Mouse (Mus musculus) olfactory bulb, adult 2 months (tissue): ENCODE measurements around the gene Vdr.

Experiments
- CTCF ChIP-seq: fragments of 200-500 bp; IDR thresholded peaks from 2 replicates; pipeline ENCODE4 v1.5.1; 2012; ENCODE audit warnings: low read depth, mild to moderate bottlenecking, low read length, moderate library complexity; ENCODE audit not compliant: insufficient read depth
- POLR2A ChIP-seq: fragments of 200-500 bp; IDR thresholded peaks from 2 replicates; pipeline ENCODE4 v1.6.1; 2012; ENCODE audit warnings: mild to moderate bottlenecking, low read depth, low read length, moderate library complexity; ENCODE audit not compliant: insufficient read depth

DNA sequence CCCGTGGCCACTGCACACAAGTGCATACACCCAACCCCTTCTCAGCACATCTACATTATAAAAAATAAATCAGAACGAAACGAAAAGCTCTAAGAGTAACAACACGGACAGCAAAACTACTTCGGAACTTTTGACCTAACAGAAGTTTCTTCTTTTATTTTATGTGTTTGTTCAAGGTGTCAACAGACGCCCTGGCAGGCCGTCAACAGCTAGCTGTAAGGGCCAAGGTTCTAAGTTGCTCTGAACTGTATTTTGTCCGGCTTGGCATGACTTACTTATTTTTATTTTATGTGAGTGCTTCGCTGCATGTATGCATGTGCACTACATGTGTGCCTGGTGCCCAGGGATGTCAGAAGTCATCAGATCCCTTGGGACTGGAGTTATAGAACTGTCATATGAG, 11.4 kb upstream of the Vdr start:
- TF ChIP-seq POLR2A = no peak
- no peak for TF ChIP-seq CTCF
